Comparison of ENCODE assay signal across 21 mouse cellular contexts in genomic region chr8:22028973-22029372, GRCm38 (mm10). TPM values are rescaled to one million over a fixed set of nuclear protein-coding genes. Genes with fewer than 3 reads are reported as not detected.
DNase-seq lines count a peak whose midpoint lies in the region; ATAC-seq and TF ChIP-seq lines count a peak whose summit lies in the region.
"Had no signal": no experiment of that assay in that cellular context is flagged by ENCODE, and none has a peak within 500 bp of the region (broad histone marks: within the 10 kb centered on the region; RNA-seq: fewer than 3 reads in every experiment).

No protein-coding gene starts in this region.

- no peak for TF ChIP-seq EP300 in liver, postnatal 0 days (IDR thresholded peaks at IDR 0.05; ENCODE audit: low read depth)

- no peaks in the 10 kb centered on the region for H3K4me1 ChIP-seq in lung, adult 2 months (ENCODE audit: control insufficient read depth, insufficient read depth, low read length)
- H3K4me1 ChIP-seq in ES-E14 (ENCODE audit: control insufficient read depth in 2 of 2, insufficient read depth in 2 of 2, low read length in 2 of 2, poor library complexity in 1 of 2): no peaks in the 10 kb centered on the region
- no peaks in the 10 kb centered on the region; the same call in 1 of the 2 replicates for H3K4me1 ChIP-seq in liver, postnatal 0 days (ENCODE audit: insufficient read depth)
- H3K4me1 ChIP-seq: embryonic facial prominence, embryonic 10.5 days; limb, embryonic 13.5 days had no signal

- no peak overlapping the region for H3K4me2 ChIP-seq in liver, postnatal 0 days (ENCODE audit: low read depth, low read length)
- H3K4me2 ChIP-seq: limb, embryonic 13.5 days had no signal

- ATAC-seq in liver, postnatal 0 days: peak; percentile 45; the same call in 1 of the 2 replicates

- TF ChIP-seq CTCF in gastrocnemius, adult 2 months (IDR thresholded peaks at IDR 0.05): peak; percentile 13; the same call in 1 of the 2 replicates
- TF ChIP-seq CTCF in lung, adult 2 months (IDR thresholded peaks at IDR 0.05; ENCODE audit: insufficient read depth, low read length): peak; percentile 31; the same call in 1 of the 2 replicates
- peak; percentile 52 for TF ChIP-seq CTCF in liver, postnatal 0 days (IDR thresholded peaks at IDR 0.05; ENCODE audit: low read depth)
- no peak; the same call in 1 of the 2 replicates for TF ChIP-seq CTCF in left cerebral cortex, adult 2 months (IDR thresholded peaks at IDR 0.05)

- DNase-seq in gastrocnemius, adult 2 months: no peak
- no peak for DNase-seq in gastrocnemius, postnatal 4 days (ENCODE audit: low spot score in 2 of 2)
- DNase-seq in lung, adult 2 months: no peak
- no peak for DNase-seq in lung, postnatal 4 days
- DNase-seq in ES-E14 (ENCODE audit: low read depth, low spot score): no peak
- peak; percentile 29 for DNase-seq in liver, postnatal 0 days
- no peak for DNase-seq in left cerebral cortex, adult 2 months (ENCODE audit: extremely low spot score in 1 of 2, low spot score in 2 of 2)
- DNase-seq in yolk sac, embryonic 10.5 days (ENCODE audit: low spot score): no peak
- DNase-seq: adrenal gland, postnatal 25 days; cerebellum, postnatal 10 days; heart, adult 2 months; heart, postnatal 14 days; kidney, postnatal 36 days; right cerebral cortex, postnatal 14 days; thymus, adult 18-20 months had no signal

- no peak overlapping the region for H3K9ac ChIP-seq in ES-E14 (ENCODE audit: insufficient read depth, low read depth, low read length, poor library complexity, severe bottlenecking)
- H3K9ac ChIP-seq in liver, postnatal 0 days (replicated peaks): no peak overlapping the region
- H3K9ac ChIP-seq: limb, embryonic 13.5 days had no signal

- H3K36me3 ChIP-seq in ES-E14 (ENCODE audit: control insufficient read depth, insufficient read depth, low read length, poor library complexity, severe bottlenecking): no peaks in the 10 kb centered on the region
- H3K36me3 ChIP-seq in liver, postnatal 0 days (replicated peaks; ENCODE audit: insufficient read depth, low read length): peaks cover 2% of the 10 kb centered on the region; the same call in 1 of the 2 replicates
- H3K36me3 ChIP-seq: embryonic facial prominence, embryonic 10.5 days; limb, embryonic 13.5 days had no signal

- no peaks in the 10 kb centered on the region for H3K9me3 ChIP-seq in ES-E14 (ENCODE audit: control insufficient read depth, insufficient read depth, low read depth, low read length)
- H3K9me3 ChIP-seq in liver, postnatal 0 days (ENCODE audit: low read length): no peaks in the 10 kb centered on the region
- H3K9me3 ChIP-seq: embryonic facial prominence, embryonic 10.5 days; limb, embryonic 13.5 days had no signal

- intact Hi-C loops in gastrocnemius, adult 2 months (cut with DNase I): no loop called here
- intact Hi-C loops in left cerebral cortex, adult 2 months (cut with DNase I): no loop called here

- H3K27ac ChIP-seq in gastrocnemius, adult 2 months: no peak overlapping the region
- no peak overlapping the region for H3K27ac ChIP-seq in ES-E14 (ENCODE audit: insufficient read depth, low read depth, low read length, poor library complexity, severe bottlenecking)
- H3K27ac ChIP-seq in liver, postnatal 0 days (ENCODE audit: low read depth): no peak overlapping the region
- no peak overlapping the region for H3K27ac ChIP-seq in left cerebral cortex, adult 2 months
- H3K27ac ChIP-seq: embryonic facial prominence, embryonic 10.5 days; heart, adult 2 months; limb, embryonic 13.5 days; macrophage had no signal

- no peak for TF ChIP-seq POLR2A in lung, adult 2 months (IDR thresholded peaks at IDR 0.05; ENCODE audit: borderline replicate concordance, extremely low read depth, low read depth, low read length)

- H3K4me3 ChIP-seq in gastrocnemius, adult 2 months: no peak overlapping the region
- no peak overlapping the region for H3K4me3 ChIP-seq in lung, adult 2 months (replicated peaks; ENCODE audit: extremely low read depth, low read depth, low read length)
- no peak overlapping the region for H3K4me3 ChIP-seq in ES-E14 (ENCODE audit: insufficient read depth in 1 of 2, low read depth in 1 of 2, low read length in 2 of 2, poor library complexity in 1 of 2, severe bottlenecking in 1 of 2)
- no peak overlapping the region for H3K4me3 ChIP-seq in liver, postnatal 0 days (ENCODE audit: low read depth, low read length)
- H3K4me3 ChIP-seq in left cerebral cortex, adult 2 months: no peak overlapping the region
- H3K4me3 ChIP-seq: embryonic facial prominence, embryonic 10.5 days; heart, adult 2 months; limb, embryonic 13.5 days had no signal

- 69% methylated on average over 3 of the region's 3 CpGs for WGBS in lung, adult 2 months
- 78% methylated on average over 3 of the region's 3 CpGs for WGBS in liver, postnatal 0 days (ENCODE audit: insufficient replicate concordance)

- no peaks in the 10 kb centered on the region for H3K27me3 ChIP-seq in liver, postnatal 0 days (ENCODE audit: insufficient read depth, low read length)
- H3K27me3 ChIP-seq: limb, embryonic 13.5 days had no signal

- in situ Hi-C loops in ES-E14 (cut with MboI; ENCODE audit: low sequenced_read_pairs in 2 of 2, unreplicated experiment in 2 of 2): no loop called here

TF ChIP-seq in ES-E14, 5 proteins besides CTCF, POLR2A, EP300 and RAD21:
- TF ChIP-seq HCFC1 (IDR thresholded peaks at IDR 0.05; ENCODE audit: borderline replicate concordance, insufficient read depth, low read length): no peak
- no peak for TF ChIP-seq MAFK (IDR thresholded peaks at IDR 0.05; ENCODE audit: insufficient read depth, low read depth, low read length)
- TF ChIP-seq ZC3H11A (IDR thresholded peaks at IDR 0.05; ENCODE audit: borderline replicate concordance, low read depth, low read length): 0 out of 2 replicates have a peak, but pooled peaks have one; percentile 3
- no peak for TF ChIP-seq ZNF384 (IDR thresholded peaks at IDR 0.05; ENCODE audit: low read depth, low read length)
- TF ChIP-seq CHD2 (IDR thresholded peaks at IDR 0.05; ENCODE audit: low read depth, low read length): no peak

RNA-seq across cellular contexts. Expression of gene Atp7b, which starts 31.1 kb away (rescaled TPM):
- under 1 TPM in 1 of 2 experiments, not detected in 1; 0.06 TPM for total RNA-seq in gastrocnemius, adult 2 months (2021)
- total RNA-seq in gastrocnemius, postnatal 4 days (2021): under 1 TPM; 0.12 to 0.18 TPM
- 20.0 and 21.5 TPM in 2 replicates for polyA plus RNA-seq in lung, adult 2 months (2012; rRNA removed)
- total RNA-seq in ES-E14 (2012; rRNA removed): 3.2 and 5.3 TPM in 2 replicates
- polyA plus RNA-seq in liver, postnatal 0 days (2015; fragmentation: Nextera tagmentation; extraction: Ambion mirVana): 4.7 and 5.7 TPM in 2 replicates
- 1 to 10 TPM; 1.9 to 2.1 TPM for total RNA-seq in left cerebral cortex, adult 2 months (2021)
- total RNA-seq: monocyte, adult 5-6 weeks had no signal
- polyA plus RNA-seq: macrophage had no signal

RNA-seq across cellular contexts. Expression of gene Alg11, which starts 31.5 kb away (rescaled TPM):
- 1 to 10 TPM; 6.1 to 7.6 TPM for total RNA-seq in gastrocnemius, adult 2 months (2021)
- total RNA-seq in gastrocnemius, postnatal 4 days (2021): 10 to 100 TPM; 12.0 to 14.3 TPM
- polyA plus RNA-seq in lung, adult 2 months (2012; rRNA removed): 3.8 and 5.7 TPM in 2 replicates
- total RNA-seq in ES-E14 (2012; rRNA removed): 44.7 and 55.4 TPM in 2 replicates
- 7.8 and 8.7 TPM in 2 replicates for polyA plus RNA-seq in liver, postnatal 0 days (2015; fragmentation: Nextera tagmentation; extraction: Ambion mirVana)
- total RNA-seq in left cerebral cortex, adult 2 months (2021): 10 to 100 TPM; 30.6 to 32.0 TPM

RNA-seq across cellular contexts. Expression of gene Ccdc70, which starts 59.4 kb away (rescaled TPM):
- total RNA-seq in gastrocnemius, adult 2 months (2021): not detected
- not detected for total RNA-seq in gastrocnemius, postnatal 4 days (2021)
- polyA plus RNA-seq in lung, adult 2 months (2012; rRNA removed): not detected in 2 replicates
- not detected in 2 replicates for total RNA-seq in ES-E14 (2012; rRNA removed)
- not detected in 2 replicates for polyA plus RNA-seq in liver, postnatal 0 days (2015; fragmentation: Nextera tagmentation; extraction: Ambion mirVana)
- not detected for total RNA-seq in left cerebral cortex, adult 2 months (2021)
- total RNA-seq: adrenal gland, postnatal 25 days; heart, adult 2 months; heart, postnatal 14 days; left cerebral cortex, adult 18-20 months; monocyte, adult 5-6 weeks had no signal
- polyA plus RNA-seq: embryonic facial prominence, embryonic 10.5 days; heart, adult 2 months; limb, embryonic 13.5 days; macrophage; neural tube, embryonic 14.5 days had no signal
